Mouse (Mus musculus) erythroblast, embryonic 14.5 days (primary cell): ENCODE measurements around the gene Trmt112.

ENCODE experiments used
- GATA1 ChIP-seq: IDR thresholded peaks from 2 replicates; pipeline ENCODE4 v1.6.1; 2012; ENCODE audit warnings: low read length, inconsistent platforms, mixed read lengths
- TAL1 ChIP-seq: IDR thresholded peaks from 3 replicates; pipeline ENCODE4 v1.6.1; 2012; ENCODE audit warnings: low read length, inconsistent platforms, mixed read lengths

GRCm38 (mm10) chr19:6874257-6874656 is 35.2 kb upstream of the Trmt112 start:
- TF ChIP-seq TAL1, result no peak
- TF ChIP-seq GATA1, result no peak
